Mouse (Mus musculus) Muller cell, postnatal 12 days (primary cell): Measurements from ENCODE around the gene Lexm.

Experiments used
- DNase-seq: peaks from one replicate; pipeline ENCODE4 v3.0.0-alpha.2; 2015; ENCODE audit errors: inconsistent ontology term

The Lexm gene

GRCm38 (mm10) chr4:106581865-106582204 is 35.2 kb downstream of the Lexm start:
- no peak for DNase-seq

GRCm38 (mm10) chr4:106581176-106581864 is 35.7 kb downstream of the Lexm start:
- no peak for DNase-seq

- no peak for DNase-seq
Observed at GRCm38 (mm10) chr4:106577511-106577910, 39.5 kb downstream of the Lexm start.

GRCm38 (mm10) chr4:106575022-106575421 is 42.0 kb downstream of the Lexm start:
- no peak for DNase-seq

- no peak for DNase-seq
Observed at GRCm38 (mm10) chr4:106571081-106571724, 45.8 kb downstream of the Lexm start.

GRCm38 (mm10) chr4:106569680-106570079 is 47.4 kb downstream of the Lexm start:
- no peak for DNase-seq

- no peak for DNase-seq
Observed at GRCm38 (mm10) chr4:106564161-106564560, 52.9 kb downstream of the Lexm start.

GRCm38 (mm10) chr4:106562837-106563790 is 53.9 kb downstream of the Lexm start:
- DNase-seq = no peak

- DNase-seq = no peak
Observed at GRCm38 (mm10) chr4:106562006-106562405, 55.0 kb downstream of the Lexm start.

GRCm38 (mm10) chr4:106560846-106561781 is 55.9 kb downstream of the Lexm start, which contains the start of gene Dhcr24:
Gene Dhcr24, plus strand, starts transcription at chr4:106561038.
- peak; percentile 96 for DNase-seq

- no peak for DNase-seq
Observed at GRCm38 (mm10) chr4:106560213-106560845, 56.7 kb downstream of the Lexm start.

- DNase-seq = no peak
Observed at GRCm38 (mm10) chr4:106559343-106560212, 57.5 kb downstream of the Lexm start.

GRCm38 (mm10) chr4:106557978-106558377 is 59.1 kb downstream of the Lexm start:
- DNase-seq = peak; percentile 57

- no peak for DNase-seq
Observed at GRCm38 (mm10) chr4:106557262-106557661, 59.8 kb downstream of the Lexm start.

GRCm38 (mm10) chr4:106550516-106551166 is 66.4 kb downstream of the Lexm start:
- DNase-seq = no peak

GRCm38 (mm10) chr4:106548113-106548512 is 68.9 kb downstream of the Lexm start:
- no peak for DNase-seq

- no peak for DNase-seq
Observed at GRCm38 (mm10) chr4:106546896-106547295, 70.1 kb downstream of the Lexm start.

- no peak for DNase-seq
Observed at GRCm38 (mm10) chr4:106545817-106546373, 71.1 kb downstream of the Lexm start.

- DNase-seq = no peak
Observed at GRCm38 (mm10) chr4:106542211-106542610, 74.8 kb downstream of the Lexm start.
